Mouse (Mus musculus) T-helper 2 cell (primary cell): ENCODE results near the gene Thoc7.

Source experiments
- in situ Hi-C: fragments of 300-600 bp; cut with MboI, MseI; formaldehyde crosslinking; loops from one replicate; pipeline ENCODE4 v1.15.1; 2025; ENCODE audit warnings: high pct_unique_total_duplicates

Gene Thoc7

GRCm38 (mm10) chr14:13933290-13934051, 28.2 kb downstream of the Thoc7 start:
- in situ Hi-C loops = no loop called here

DNA sequence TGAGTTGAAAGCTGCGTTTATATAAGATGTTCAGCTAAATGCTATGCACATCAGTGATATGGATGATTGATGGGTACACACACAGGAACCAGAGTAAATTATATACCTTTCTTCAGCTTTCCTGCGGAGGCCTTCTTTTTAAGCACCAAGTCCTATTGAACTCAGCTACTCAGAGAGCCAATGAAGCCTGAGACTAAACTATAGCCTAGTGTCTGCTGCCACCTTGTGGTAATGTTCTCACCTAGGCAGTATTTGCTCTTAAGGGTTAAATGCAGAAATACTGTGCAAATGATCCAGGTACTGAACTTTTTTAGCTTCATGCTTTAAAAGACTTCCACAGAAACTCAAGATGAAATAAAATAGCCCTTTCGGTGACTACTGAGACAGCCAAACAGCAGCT, 44.0 kb downstream of the Thoc7 start:
- in situ Hi-C loops = loop anchor here (5.0 kb wide), 1 partner anchor 560 kb away; no protein-coding TSS in a partner anchor

GRCm38 (mm10) chr14:13917208-13917607, 44.4 kb downstream of the Thoc7 start:
- in situ Hi-C loops = loop anchor here (5.0 kb wide), 1 partner anchor 560 kb away; no protein-coding TSS in a partner anchor

DNA sequence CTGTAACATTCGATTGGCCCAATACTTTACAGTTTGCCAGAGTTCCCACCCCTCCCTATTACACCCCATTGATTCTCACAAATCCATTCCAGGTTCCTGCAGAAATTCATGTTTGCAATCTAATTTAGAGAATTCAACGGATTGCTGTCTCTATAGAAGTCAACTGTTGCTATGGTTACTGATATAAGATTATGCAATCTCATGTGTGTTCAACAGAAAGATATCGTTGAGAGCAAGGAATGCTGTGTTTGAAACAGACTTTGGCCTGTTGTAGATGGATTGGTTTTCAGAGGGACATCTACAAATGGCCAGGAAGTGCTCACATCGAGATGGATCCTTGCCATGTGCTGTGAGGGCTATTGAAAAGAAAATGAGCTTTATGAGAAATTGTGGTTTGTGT, 46.4 kb downstream of the Thoc7 start:
- in situ Hi-C loops = loop anchor here (5.0 kb wide), 1 partner anchor 558 kb away; no protein-coding TSS in a partner anchor

DNA sequence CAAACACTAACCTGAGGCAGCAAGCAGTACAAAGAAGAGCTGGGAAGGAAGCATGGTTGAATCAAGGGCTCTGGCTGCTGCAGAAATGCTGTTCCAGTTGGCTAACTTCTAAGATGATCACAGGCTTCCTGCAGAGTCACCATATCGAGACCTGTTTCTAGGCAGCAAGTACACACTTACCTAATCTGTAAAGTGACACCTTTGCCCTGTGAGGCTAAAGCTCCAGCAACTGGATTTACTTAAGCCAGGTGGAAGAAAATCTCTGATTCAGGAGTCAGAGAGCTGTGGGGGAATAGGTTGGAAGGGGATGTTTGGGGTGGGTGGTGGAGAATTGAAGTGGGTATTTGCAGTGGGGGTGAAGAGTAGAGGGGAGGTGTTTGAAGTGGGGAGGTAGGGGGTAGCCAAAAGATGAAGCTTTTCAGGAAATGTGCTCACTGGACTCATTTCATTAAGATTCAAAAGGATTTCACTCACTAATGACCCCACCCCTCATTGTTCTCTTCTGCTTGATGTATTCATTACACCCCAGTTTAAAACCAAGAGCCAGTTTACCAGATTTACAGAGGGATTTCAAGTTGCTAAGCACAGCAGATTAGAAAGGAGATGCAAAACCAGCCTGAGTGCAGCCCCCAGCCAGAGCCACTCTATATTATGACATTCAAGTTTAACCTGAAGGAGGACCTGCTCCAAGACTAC, 47.1 kb downstream of the Thoc7 start, which contains the start of gene Gm281:
TSS of gene Gm281 (minus strand) at position 92 of the 696 bp plus-strand sequence.
- in situ Hi-C loops = loop anchor here (5.0 kb wide), 1 partner anchor 557 kb away; no protein-coding TSS in a partner anchor

DNA sequence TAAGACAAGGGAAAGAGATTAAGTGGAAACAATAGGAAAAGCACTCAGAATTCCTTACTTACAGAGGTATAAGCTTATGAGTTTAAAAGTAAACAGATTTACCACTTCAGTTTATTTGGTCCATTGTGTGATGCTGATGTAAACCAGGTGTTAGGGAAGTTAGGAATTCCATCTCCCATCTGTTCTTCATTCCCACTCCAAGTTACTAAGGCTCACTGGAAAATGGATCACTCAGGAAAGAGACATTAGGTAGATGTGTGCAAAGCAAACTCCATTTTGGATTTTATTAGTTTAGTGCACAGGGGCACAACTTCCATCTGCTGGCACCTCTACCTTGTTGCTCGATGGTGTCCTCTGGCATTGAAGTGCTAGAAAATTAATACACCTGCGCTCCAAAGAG, 51.5 kb downstream of the Thoc7 start:
- in situ Hi-C loops = no loop called here

DNA sequence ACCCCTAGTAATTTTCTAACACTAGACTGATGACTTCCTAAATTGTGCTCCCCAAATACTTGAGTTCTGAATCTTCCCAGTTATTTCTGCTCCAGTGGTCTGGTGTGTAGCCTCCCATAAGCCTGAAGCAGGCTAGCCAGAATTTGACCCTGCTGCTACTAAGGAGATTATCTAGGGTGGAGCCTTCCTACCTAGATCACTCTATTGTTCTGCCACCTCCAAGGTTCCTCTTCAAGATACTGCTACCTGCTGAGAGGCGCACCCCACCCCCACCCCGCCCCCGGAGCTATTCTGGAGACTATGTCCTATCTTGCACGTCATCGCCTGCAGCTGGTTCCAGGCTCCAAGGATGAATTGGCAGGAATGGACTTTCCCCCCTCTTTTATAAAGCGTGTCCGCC, 54.5 kb downstream of the Thoc7 start:
- in situ Hi-C loops = no loop called here

GRCm38 (mm10) chr14:13906461-13906860, 55.2 kb downstream of the Thoc7 start:
- in situ Hi-C loops = no loop called here

- in situ Hi-C loops = no loop called here
These were observed 60.0 kb downstream of the Thoc7 start for GRCm38 (mm10) chr14:13901611-13902067.
